Mouse (Mus musculus): ENCODE data around the gene Kcnab2. TPM values are rescaled to one million over a fixed set of nuclear protein-coding genes. Genes with fewer than 3 reads are reported as not detected.
A peak's percentile ranks its signal among the peaks of the same experiment; 100 is the strongest.

Gene Kcnab2
- polyA plus RNA-seq, 1 experiment from 2014 or later: 9.2 TPM

DNA sequence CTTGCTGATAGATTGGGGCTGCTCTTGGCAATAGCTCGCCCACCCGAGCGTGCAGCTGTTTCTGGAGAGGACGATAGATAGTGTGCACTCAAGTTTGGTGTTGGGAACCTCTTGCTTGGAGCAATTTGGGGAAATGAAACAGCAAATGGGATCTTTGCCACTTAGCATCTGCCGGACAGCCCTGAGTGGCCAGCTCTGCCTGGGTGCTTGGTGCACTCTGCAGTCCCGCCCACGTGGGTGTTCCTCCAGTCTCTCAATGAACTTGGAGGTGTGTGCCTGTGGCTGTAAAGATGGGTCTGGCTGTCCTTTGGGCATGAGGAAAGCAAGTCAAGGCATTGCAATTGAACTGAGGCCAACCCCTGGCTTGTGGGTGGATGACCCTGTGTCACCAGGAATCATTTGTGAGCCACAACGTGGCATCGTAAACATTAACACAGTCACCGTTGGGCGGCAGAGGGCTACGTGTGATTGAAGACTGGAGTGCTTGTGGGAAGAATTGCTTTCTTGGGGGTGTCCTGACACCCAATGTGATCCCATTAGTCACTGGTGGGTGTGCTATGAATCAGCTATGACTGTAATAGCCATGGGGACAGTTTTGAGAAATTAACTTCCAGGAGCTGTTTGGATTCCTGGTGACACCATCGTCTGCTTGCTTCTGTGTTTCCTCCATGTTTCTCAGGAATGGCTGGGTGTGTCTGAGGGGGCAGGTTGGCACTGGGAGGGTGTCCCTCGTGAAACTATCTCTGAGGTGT is 123.6 kb downstream of the Kcnab2 start:
- Histone ChIP-seq H3K27ac (replicated peaks; ENCODE audit: low read depth, low read length) (no peak overlapping the region), H3K9me3 (ENCODE audit: control insufficient read depth, low read length) (no peaks in the 10 kb centered on the region), H3K9ac (ENCODE audit: low read depth, low read length) (no peak overlapping the region), H3K27me3 (replicated peaks; ENCODE audit: control insufficient read depth, insufficient read depth, low read length) (peaks cover 22% of the 10 kb centered on the region), H3K4me1 (ENCODE audit: control insufficient read depth, insufficient read depth, low read length) (no peaks in the 10 kb centered on the region), H3K4me3 (ENCODE audit: low read depth, low read length) (no peak overlapping the region), H3K36me3 (ENCODE audit: control insufficient read depth, insufficient read depth, low read length) (no peaks in the 10 kb centered on the region), H3K4me2 (ENCODE audit: low read depth, low read length) (no peak overlapping the region)
- ATAC-seq (ENCODE audit: low read depth): no peak
- no peak for DNase-seq (ENCODE audit: low spot score)
- WGBS: 70% methylated on average over 14 of the region's 14 CpGs

DNA sequence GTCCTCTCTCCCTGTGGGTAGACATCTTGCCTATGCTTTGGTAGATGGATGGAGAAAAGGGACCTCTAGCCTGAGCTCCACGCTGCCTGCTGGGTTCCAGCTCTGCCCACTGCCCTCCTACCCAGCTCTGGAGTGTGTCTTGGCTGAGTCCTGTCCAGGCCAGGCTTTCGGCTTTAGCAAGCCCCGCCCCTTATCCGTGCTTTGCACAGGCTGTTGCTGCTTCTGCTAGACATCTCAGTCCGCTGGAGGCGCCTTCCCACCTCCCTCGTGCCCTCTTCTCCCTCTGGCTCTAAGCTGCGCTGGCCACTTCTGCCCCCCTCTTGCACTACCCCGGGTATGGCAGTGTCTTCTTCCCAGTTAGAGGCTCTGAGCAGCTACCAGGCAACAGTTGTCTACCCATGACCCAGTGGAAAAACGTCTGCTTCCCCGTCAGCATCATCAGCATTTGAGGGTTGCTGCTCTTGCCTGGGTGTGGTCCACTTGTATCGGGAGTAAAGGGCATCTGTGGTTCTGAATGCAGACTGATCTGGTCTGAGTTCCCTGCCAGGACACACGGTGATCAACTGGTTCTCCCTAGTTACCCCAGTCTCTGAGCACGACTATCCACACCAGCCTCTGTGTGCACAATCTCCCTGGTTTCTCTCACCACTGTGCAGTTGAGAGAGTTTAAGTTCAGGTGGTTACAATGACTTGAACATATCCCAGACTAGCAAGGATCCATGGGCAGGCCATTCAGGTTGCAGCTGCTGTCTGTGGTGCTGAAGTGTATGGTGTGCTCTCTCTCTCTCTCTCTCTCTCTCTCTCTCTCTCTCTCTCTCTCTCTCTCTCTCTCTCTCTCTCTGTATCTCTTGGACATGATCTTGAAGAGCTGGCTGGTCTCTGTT is 126.0 kb downstream of the Kcnab2 start:
- H3K9me3 ChIP-seq (ENCODE audit: control insufficient read depth, low read length): no peaks in the 10 kb centered on the region
- no peak overlapping the region for H3K27ac ChIP-seq (replicated peaks; ENCODE audit: low read depth, low read length)
- H3K9ac ChIP-seq (ENCODE audit: low read depth, low read length): no peak overlapping the region
- no peak overlapping the region for H3K4me2 ChIP-seq (ENCODE audit: low read depth, low read length)
- ATAC-seq (ENCODE audit: low read depth): no peak
- no peaks in the 10 kb centered on the region for H3K4me1 ChIP-seq (ENCODE audit: control insufficient read depth, insufficient read depth, low read length)
- peak; percentile 60 for DNase-seq (ENCODE audit: low spot score)
- peaks cover 29% of the 10 kb centered on the region for H3K27me3 ChIP-seq (replicated peaks; ENCODE audit: control insufficient read depth, insufficient read depth, low read length)
- H3K4me3 ChIP-seq (ENCODE audit: low read depth, low read length): no peak overlapping the region
- no peaks in the 10 kb centered on the region for H3K36me3 ChIP-seq (ENCODE audit: control insufficient read depth, insufficient read depth, low read length)
- 18% methylated on average over 14 of the region's 14 CpGs for WGBS

DNA sequence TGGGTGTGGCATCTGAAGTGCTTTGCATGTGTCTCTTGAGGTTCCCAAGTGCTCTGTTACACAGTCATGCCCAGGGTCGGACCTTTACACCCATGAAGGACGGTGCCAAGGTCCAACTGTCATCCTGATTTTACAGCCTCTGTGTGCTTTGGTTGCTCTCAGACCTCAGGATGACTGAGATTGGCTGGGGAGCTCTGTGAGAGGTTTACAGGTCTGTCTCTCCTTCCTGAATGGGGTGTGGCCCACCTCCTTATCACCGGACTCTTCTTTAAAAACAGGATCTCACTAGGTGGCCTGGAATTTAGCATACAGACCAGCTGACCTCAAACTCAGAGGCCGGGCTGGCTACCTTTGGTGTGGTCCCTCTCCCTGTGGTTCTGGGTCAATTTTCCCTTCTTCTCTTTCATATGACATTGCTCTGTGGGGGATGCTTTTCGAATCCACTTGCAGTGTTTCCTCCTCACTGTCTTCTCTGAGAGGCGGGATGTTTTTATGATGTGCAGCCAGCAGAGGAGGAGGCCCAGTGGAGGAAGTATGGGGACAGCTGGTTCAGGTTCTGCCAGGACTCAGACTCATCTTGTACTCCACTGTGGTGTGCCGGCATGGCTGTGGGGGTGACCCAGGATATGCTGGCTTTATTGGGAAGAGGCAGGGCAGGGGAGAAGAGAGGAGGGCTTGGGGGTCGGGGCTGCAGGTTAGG is 126.8 kb downstream of the Kcnab2 start:
- no peaks in the 10 kb centered on the region for H3K9me3 ChIP-seq (ENCODE audit: control insufficient read depth, low read length)
- ATAC-seq (ENCODE audit: low read depth) (no peak), DNase-seq (ENCODE audit: low spot score) (no peak)
- H3K36me3 ChIP-seq (ENCODE audit: control insufficient read depth, insufficient read depth, low read length): no peaks in the 10 kb centered on the region
- no peak overlapping the region for H3K4me3 ChIP-seq (ENCODE audit: low read depth, low read length)
- no peak overlapping the region for H3K4me2 ChIP-seq (ENCODE audit: low read depth, low read length)
- no peaks in the 10 kb centered on the region for H3K4me1 ChIP-seq (ENCODE audit: control insufficient read depth, insufficient read depth, low read length)
- H3K9ac ChIP-seq (ENCODE audit: low read depth, low read length): no peak overlapping the region
- no peak overlapping the region for H3K27ac ChIP-seq (replicated peaks; ENCODE audit: low read depth, low read length)
- H3K27me3 ChIP-seq (replicated peaks; ENCODE audit: control insufficient read depth, insufficient read depth, low read length): peaks cover 29% of the 10 kb centered on the region
- WGBS: 39% methylated on average over 8 of the region's 8 CpGs

DNA sequence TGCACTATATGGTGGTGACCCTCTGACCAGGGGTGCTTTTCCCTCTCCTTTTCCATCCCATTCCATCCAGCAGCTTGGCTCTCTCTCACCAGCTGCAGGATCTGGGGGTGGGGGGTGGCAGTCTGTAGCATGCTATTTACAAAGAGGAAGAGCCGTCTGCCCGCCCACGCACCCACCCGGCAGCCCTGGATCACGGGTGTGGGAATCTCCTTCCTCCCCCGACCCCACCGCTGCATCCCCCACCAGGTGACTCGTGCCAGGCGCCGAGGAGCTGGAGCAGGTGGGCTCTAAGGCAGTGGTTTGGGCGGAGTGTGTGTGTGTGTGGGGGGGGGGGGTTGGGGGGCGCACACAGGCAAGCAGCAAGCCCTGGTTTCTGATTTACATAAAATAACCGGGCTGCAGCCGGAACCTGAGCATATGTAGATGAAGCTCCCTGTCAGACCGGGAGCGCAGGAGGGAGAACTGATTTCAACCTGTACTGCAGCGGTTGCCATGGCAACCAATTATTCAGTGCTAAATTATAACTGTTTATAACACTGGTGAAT is 127.8 kb downstream of the Kcnab2 start:
- DNase-seq (ENCODE audit: low spot score) (peak; percentile 77), ATAC-seq (ENCODE audit: low read depth) (0 out of 2 replicates have a peak, but pooled peaks have one; percentile 59)
- no peaks in the 10 kb centered on the region for H3K4me1 ChIP-seq (ENCODE audit: control insufficient read depth, insufficient read depth, low read length)
- H3K36me3 ChIP-seq (ENCODE audit: control insufficient read depth, insufficient read depth, low read length): no peaks in the 10 kb centered on the region
- no peak overlapping the region for H3K4me3 ChIP-seq (ENCODE audit: low read depth, low read length)
- no peak overlapping the region for H3K4me2 ChIP-seq (ENCODE audit: low read depth, low read length)
- no peak overlapping the region for H3K27ac ChIP-seq (replicated peaks; ENCODE audit: low read depth, low read length)
- no peaks in the 10 kb centered on the region for H3K9me3 ChIP-seq (ENCODE audit: control insufficient read depth, low read length)
- peaks cover 29% of the 10 kb centered on the region for H3K27me3 ChIP-seq (replicated peaks; ENCODE audit: control insufficient read depth, insufficient read depth, low read length)
- H3K9ac ChIP-seq (ENCODE audit: low read depth, low read length): 0 out of 2 replicates have a peak overlapping the region, but pooled peaks have one; percentile 30
- 8% methylated on average over 12 of the region's 17 CpGs for WGBS

DNA sequence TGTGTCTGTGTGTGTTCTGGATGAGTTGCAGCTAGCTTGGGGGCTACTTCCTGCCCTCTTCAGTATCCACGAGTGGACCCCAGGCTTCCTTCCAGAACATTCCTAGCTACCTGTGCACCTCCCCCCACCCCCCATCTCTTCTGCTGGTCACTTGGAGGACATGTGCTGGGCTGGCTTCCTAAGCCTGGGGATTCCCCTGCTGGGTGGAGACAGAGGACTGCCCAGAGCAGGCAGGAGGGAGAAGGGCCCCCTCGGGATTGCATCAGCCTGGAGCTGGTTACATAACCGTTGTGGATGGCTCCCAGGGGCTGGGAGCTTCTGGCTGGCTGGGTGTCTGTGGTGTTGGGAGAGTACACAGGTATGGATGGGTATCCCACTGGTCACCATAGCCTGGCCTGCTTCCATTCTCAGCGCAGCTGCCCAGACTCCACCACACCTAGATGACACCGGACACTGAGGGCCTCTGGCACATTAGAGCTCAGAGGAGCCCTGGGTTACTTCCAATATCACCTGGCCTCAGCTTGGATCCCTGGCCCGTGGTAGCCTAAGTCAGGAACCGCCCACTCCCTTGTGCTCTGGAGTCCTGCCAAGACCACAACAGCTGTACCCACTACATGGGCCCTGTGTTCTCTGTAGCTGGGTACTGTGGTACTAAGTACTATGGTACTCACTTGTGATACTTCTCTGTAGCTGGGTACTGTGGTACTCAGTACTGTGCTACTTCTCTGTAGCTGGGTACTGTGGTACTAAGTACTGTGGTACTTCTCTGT is 132.4 kb downstream of the Kcnab2 start:
- Histone ChIP-seq H3K36me3 (ENCODE audit: control insufficient read depth, insufficient read depth, low read length) (no peaks in the 10 kb centered on the region), H3K27ac (replicated peaks; ENCODE audit: low read depth, low read length) (no peak overlapping the region), H3K4me1 (ENCODE audit: control insufficient read depth, insufficient read depth, low read length) (no peaks in the 10 kb centered on the region), H3K9ac (ENCODE audit: low read depth, low read length) (no peak overlapping the region), H3K27me3 (replicated peaks; ENCODE audit: control insufficient read depth, insufficient read depth, low read length) (peaks cover 22% of the 10 kb centered on the region), H3K9me3 (ENCODE audit: control insufficient read depth, low read length) (no peaks in the 10 kb centered on the region), H3K4me2 (ENCODE audit: low read depth, low read length) (no peak overlapping the region), H3K4me3 (ENCODE audit: low read depth, low read length) (no peak overlapping the region)
- WGBS: 46% methylated on average over 6 of the region's 7 CpGs
- DNase-seq (ENCODE audit: low spot score) (no peak), ATAC-seq (ENCODE audit: low read depth) (no peak)

DNA sequence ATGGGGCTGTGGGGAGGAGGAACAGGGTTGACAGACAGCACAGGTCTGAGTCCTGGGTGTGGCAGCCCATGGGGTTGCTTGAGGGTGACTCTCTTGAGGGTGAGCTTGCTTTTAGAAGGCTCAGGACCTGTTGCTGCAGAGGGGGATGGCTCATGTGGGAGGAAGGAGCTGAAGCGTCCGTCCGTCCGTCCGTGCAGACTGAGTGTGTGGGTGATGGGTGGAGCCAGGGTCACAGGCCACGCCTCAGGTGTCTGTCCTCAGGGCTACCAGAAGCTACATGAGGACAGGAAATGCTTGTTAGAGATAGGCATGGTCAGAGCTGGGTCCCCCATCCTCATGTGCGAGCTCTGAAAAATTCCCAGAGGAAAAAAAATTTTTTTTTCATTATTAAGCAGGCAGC is 133.0 kb downstream of the Kcnab2 start:
- WGBS: 53% methylated on average over 7 of the region's 7 CpGs

DNA sequence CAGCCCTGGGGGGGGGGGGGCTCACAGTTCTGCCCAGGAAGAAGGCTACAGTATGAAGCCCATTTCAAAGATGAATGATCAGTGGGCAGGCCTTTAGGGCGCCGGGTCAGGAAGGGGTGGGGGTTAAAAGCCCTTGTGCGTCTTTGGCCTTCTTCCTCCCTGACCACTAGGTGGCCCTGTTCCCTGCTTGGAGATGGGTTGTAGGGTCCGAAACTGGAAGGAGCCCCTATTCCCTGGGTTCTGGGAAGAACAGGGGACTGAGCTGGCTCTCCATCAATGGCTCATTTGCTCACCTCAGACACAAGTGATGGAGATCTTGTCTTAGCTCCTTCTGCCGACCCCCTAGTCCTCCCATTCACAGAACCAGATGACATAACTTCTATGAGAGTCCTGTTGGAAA is 134.4 kb downstream of the Kcnab2 start:
- DNase-seq (ENCODE audit: low spot score) (no peak), ATAC-seq (ENCODE audit: low read depth) (no peak)
- Histone ChIP-seq H3K4me1 (ENCODE audit: control insufficient read depth, insufficient read depth, low read length) (peaks cover 8% of the 10 kb centered on the region; the same call in 1 of the 2 replicates), H3K27me3 (replicated peaks; ENCODE audit: control insufficient read depth, insufficient read depth, low read length) (peaks cover 27% of the 10 kb centered on the region), H3K9me3 (ENCODE audit: control insufficient read depth, low read length) (no peaks in the 10 kb centered on the region), H3K36me3 (ENCODE audit: control insufficient read depth, insufficient read depth, low read length) (no peaks in the 10 kb centered on the region), H3K4me3 (ENCODE audit: low read depth, low read length) (no peak overlapping the region), H3K27ac (replicated peaks; ENCODE audit: low read depth, low read length) (no peak overlapping the region), H3K9ac (ENCODE audit: low read depth, low read length) (no peak overlapping the region), H3K4me2 (ENCODE audit: low read depth, low read length) (no peak overlapping the region)
- 9% methylated on average over 5 of the region's 5 CpGs for WGBS

More for the DNA sequence above, 133.0 kb downstream of the Kcnab2 start:
- Histone ChIP-seq H3K27ac (replicated peaks; ENCODE audit: low read depth, low read length) (no peak overlapping the region), H3K4me3 (ENCODE audit: low read depth, low read length) (no peak overlapping the region), H3K4me2 (ENCODE audit: low read depth, low read length) (no peak overlapping the region), H3K27me3 (replicated peaks; ENCODE audit: control insufficient read depth, insufficient read depth, low read length) (peaks cover 25% of the 10 kb centered on the region), H3K4me1 (ENCODE audit: control insufficient read depth, insufficient read depth, low read length) (peaks cover under 1% of the 10 kb centered on the region; the same call in 1 of the 2 replicates), H3K36me3 (ENCODE audit: control insufficient read depth, insufficient read depth, low read length) (no peaks in the 10 kb centered on the region), H3K9me3 (ENCODE audit: control insufficient read depth, low read length) (no peaks in the 10 kb centered on the region), H3K9ac (ENCODE audit: low read depth, low read length) (no peak overlapping the region)
- ATAC-seq (ENCODE audit: low read depth) (no peak), DNase-seq (ENCODE audit: low spot score) (no peak)
